Mouse (Mus musculus): Measurements from ENCODE around the gene Mipep. TPM values are rescaled to one million over a fixed set of nuclear protein-coding genes. Genes with fewer than 3 reads are reported as not detected.

Gene Mipep
- polyA plus RNA-seq, 1 experiment = 5.9 TPM

GRCm38 (mm10) chr14:60790103-60790502 lies 5.7 kb downstream of the Mipep start:
- TF ChIP-seq FLI1 (IDR thresholded peaks at IDR 0.05; ENCODE audit: low read length) = no peak
- no peak for TF ChIP-seq GATA1 (IDR thresholded peaks at IDR 0.05; ENCODE audit: borderline replicate concordance, low read length)
- Histone ChIP-seq H3K4me1 (no peaks in the 10 kb centered on the region), H3K9me3 (no peaks in the 10 kb centered on the region), H3K4me3 (replicated peaks) (no peak overlapping the region), H3K27me3 (replicated peaks) (no peaks in the 10 kb centered on the region), H3K36me3 (replicated peaks; ENCODE audit: low read length) (peaks cover 45% of the 10 kb centered on the region)

- Histone ChIP-seq H3K4me1 (no peaks in the 10 kb centered on the region), H3K9me3 (no peaks in the 10 kb centered on the region), H3K27me3 (replicated peaks) (no peaks in the 10 kb centered on the region), H3K4me3 (replicated peaks) (no peak overlapping the region), H3K36me3 (replicated peaks; ENCODE audit: low read length) (peaks cover 58% of the 10 kb centered on the region)
- no peak for TF ChIP-seq FLI1 (IDR thresholded peaks at IDR 0.05; ENCODE audit: low read length)
- no peak for TF ChIP-seq GATA1 (IDR thresholded peaks at IDR 0.05; ENCODE audit: borderline replicate concordance, low read length)
These were observed 12.4 kb downstream of the Mipep start for GRCm38 (mm10) chr14:60796600-60797322.

- Histone ChIP-seq H3K9me3 (no peaks in the 10 kb centered on the region), H3K36me3 (replicated peaks; ENCODE audit: low read length) (peaks cover 60% of the 10 kb centered on the region), H3K4me1 (no peaks in the 10 kb centered on the region), H3K4me3 (replicated peaks) (no peak overlapping the region), H3K27me3 (replicated peaks) (no peaks in the 10 kb centered on the region)
- TF ChIP-seq GATA1 (IDR thresholded peaks at IDR 0.05; ENCODE audit: borderline replicate concordance, low read length) = no peak
- TF ChIP-seq FLI1 (IDR thresholded peaks at IDR 0.05; ENCODE audit: low read length) = no peak
These were observed 13.2 kb downstream of the Mipep start for GRCm38 (mm10) chr14:60797596-60797995.

GRCm38 (mm10) chr14:60798721-60799120 lies 14.3 kb downstream of the Mipep start:
- Histone ChIP-seq H3K36me3 (replicated peaks; ENCODE audit: low read length) (peaks cover 72% of the 10 kb centered on the region), H3K4me3 (replicated peaks) (no peak overlapping the region), H3K27me3 (replicated peaks) (no peaks in the 10 kb centered on the region), H3K9me3 (no peaks in the 10 kb centered on the region), H3K4me1 (no peaks in the 10 kb centered on the region)
- TF ChIP-seq GATA1 (IDR thresholded peaks at IDR 0.05; ENCODE audit: borderline replicate concordance, low read length) (no peak), FLI1 (IDR thresholded peaks at IDR 0.05; ENCODE audit: low read length) (no peak)

- TF ChIP-seq GATA1 (IDR thresholded peaks at IDR 0.05; ENCODE audit: borderline replicate concordance, low read length) (no peak), FLI1 (IDR thresholded peaks at IDR 0.05; ENCODE audit: low read length) (no peak)
- peaks cover 78% of the 10 kb centered on the region for H3K36me3 ChIP-seq (replicated peaks; ENCODE audit: low read length)
These were observed 15.7 kb downstream of the Mipep start for GRCm38 (mm10) chr14:60799762-60800728.

GRCm38 (mm10) chr14:60802026-60802425 lies 17.7 kb downstream of the Mipep start:
- Histone ChIP-seq H3K4me3 (replicated peaks) (no peak overlapping the region), H3K36me3 (replicated peaks; ENCODE audit: low read length) (peaks cover 71% of the 10 kb centered on the region), H3K9me3 (no peaks in the 10 kb centered on the region), H3K27me3 (replicated peaks) (no peaks in the 10 kb centered on the region), H3K4me1 (no peaks in the 10 kb centered on the region; the same call in 1 of the 2 replicates)
- TF ChIP-seq FLI1 (IDR thresholded peaks at IDR 0.05; ENCODE audit: low read length) (no peak), GATA1 (IDR thresholded peaks at IDR 0.05; ENCODE audit: borderline replicate concordance, low read length) (no peak)

More at GRCm38 (mm10) chr14:60799762-60800728, 15.7 kb downstream of the Mipep start:
- Histone ChIP-seq H3K27me3 (replicated peaks) (no peaks in the 10 kb centered on the region), H3K4me3 (replicated peaks) (no peak overlapping the region), H3K9me3 (no peaks in the 10 kb centered on the region), H3K4me1 (no peaks in the 10 kb centered on the region; the same call in 1 of the 2 replicates)

GRCm38 (mm10) chr14:60804978-60805377 lies 20.6 kb downstream of the Mipep start:
- Histone ChIP-seq H3K4me1 (peaks cover 4% of the 10 kb centered on the region), H3K4me3 (replicated peaks) (no peak overlapping the region), H3K27me3 (replicated peaks) (no peaks in the 10 kb centered on the region), H3K9me3 (no peaks in the 10 kb centered on the region), H3K36me3 (replicated peaks; ENCODE audit: low read length) (peaks cover 56% of the 10 kb centered on the region)
- TF ChIP-seq GATA1 (IDR thresholded peaks at IDR 0.05; ENCODE audit: borderline replicate concordance, low read length) (no peak), FLI1 (IDR thresholded peaks at IDR 0.05; ENCODE audit: low read length) (no peak)

GRCm38 (mm10) chr14:60805871-60806270 lies 21.5 kb downstream of the Mipep start:
- Histone ChIP-seq H3K4me1 (peaks cover 4% of the 10 kb centered on the region), H3K4me3 (replicated peaks) (no peak overlapping the region), H3K27me3 (replicated peaks) (no peaks in the 10 kb centered on the region), H3K9me3 (no peaks in the 10 kb centered on the region), H3K36me3 (replicated peaks; ENCODE audit: low read length) (peaks cover 56% of the 10 kb centered on the region)
- TF ChIP-seq FLI1 (IDR thresholded peaks at IDR 0.05; ENCODE audit: low read length) = no peak
- TF ChIP-seq GATA1 (IDR thresholded peaks at IDR 0.05; ENCODE audit: borderline replicate concordance, low read length) = no peak

GRCm38 (mm10) chr14:60806891-60807344 lies 22.5 kb downstream of the Mipep start:
- no peak overlapping the region for H3K4me3 ChIP-seq (replicated peaks)
- H3K36me3 ChIP-seq (replicated peaks; ENCODE audit: low read length) = peaks cover 57% of the 10 kb centered on the region
- H3K27me3 ChIP-seq (replicated peaks) = no peaks in the 10 kb centered on the region
- H3K9me3 ChIP-seq = no peaks in the 10 kb centered on the region
- TF ChIP-seq FLI1 (IDR thresholded peaks at IDR 0.05; ENCODE audit: low read length) (no peak), GATA1 (IDR thresholded peaks at IDR 0.05; ENCODE audit: borderline replicate concordance, low read length) (no peak)
- H3K4me1 ChIP-seq = peaks cover 4% of the 10 kb centered on the region
